Mouse (Mus musculus) midbrain, embryonic 12.5 days (tissue): ENCODE data around the gene Sebox. TPM values are rescaled to one million over a fixed set of nuclear protein-coding genes. Genes with fewer than 3 reads are reported as not detected.

ENCODE experiments used
- ATAC-seq: fragments of 200-750 bp; cut with Nextera tagmentation; 2 replicates; pipeline ENCODE4 v1.8.0; 2017; ENCODE audit warnings: low read depth, moderate TSS enrichment, moderate library complexity; ENCODE audit not compliant: low FRiP score
- H3K27ac ChIP-seq: fragments of 300-500 bp; sonication (generic); replicated peaks from 2 replicates; pipeline ENCODE4 v1.5.1; 2016; ENCODE audit warnings: mild to moderate bottlenecking
- H3K27me3 ChIP-seq: fragments of 300-500 bp; sonication (generic); 2 replicates; pipeline ENCODE4 v1.6.1; 2016; ENCODE audit warnings: mild to moderate bottlenecking
- H3K36me3 ChIP-seq: fragments of 300-500 bp; sonication (generic); 2 replicates; pipeline ENCODE4 v1.6.1; 2016
- H3K4me1 ChIP-seq: fragments of 300-500 bp; sonication (generic); 2 replicates; pipeline ENCODE4 v1.6.1; 2016
- H3K4me2 ChIP-seq: fragments of 300-500 bp; sonication (generic); replicated peaks from 2 replicates; pipeline ENCODE4 v1.6.1; 2016; ENCODE audit warnings: mild to moderate bottlenecking, moderate library complexity
- H3K4me3 ChIP-seq: fragments of 300-500 bp; sonication (generic); 2 replicates; pipeline ENCODE4 v1.5.1; 2016; ENCODE audit warnings: mild to moderate bottlenecking
- H3K9ac ChIP-seq: fragments of 300-500 bp; sonication (generic); replicated peaks from 2 replicates; pipeline ENCODE4 v1.6.1; 2016; ENCODE audit warnings: mild to moderate bottlenecking, moderate library complexity
- H3K9me3 ChIP-seq: fragments of 300-500 bp; sonication (generic); 2 replicates; pipeline ENCODE4 v1.6.1; 2016; ENCODE audit warnings: mild to moderate bottlenecking
- WGBS: fragments of 180-500 bp; shearing (Covaris S2); methylation state at CpG from one replicate; pipeline ENCODE4 v1.1.7; 2016; 5-methylcytosine and 5-hydroxymethylcytosine counted together
- polyA plus RNA-seq: library from polyadenylated mRNA; unstranded; fragments of >200 nt; fragmentation: Nextera tagmentation; extraction: Ambion mirVana; gene quantifications from 2 replicates; pipeline ENCODE4 v1.2.1, GENCODE M21; 2016

Gene Sebox
- polyA plus RNA-seq, 1 experiment from 2014 or later, result not detected

DNA sequence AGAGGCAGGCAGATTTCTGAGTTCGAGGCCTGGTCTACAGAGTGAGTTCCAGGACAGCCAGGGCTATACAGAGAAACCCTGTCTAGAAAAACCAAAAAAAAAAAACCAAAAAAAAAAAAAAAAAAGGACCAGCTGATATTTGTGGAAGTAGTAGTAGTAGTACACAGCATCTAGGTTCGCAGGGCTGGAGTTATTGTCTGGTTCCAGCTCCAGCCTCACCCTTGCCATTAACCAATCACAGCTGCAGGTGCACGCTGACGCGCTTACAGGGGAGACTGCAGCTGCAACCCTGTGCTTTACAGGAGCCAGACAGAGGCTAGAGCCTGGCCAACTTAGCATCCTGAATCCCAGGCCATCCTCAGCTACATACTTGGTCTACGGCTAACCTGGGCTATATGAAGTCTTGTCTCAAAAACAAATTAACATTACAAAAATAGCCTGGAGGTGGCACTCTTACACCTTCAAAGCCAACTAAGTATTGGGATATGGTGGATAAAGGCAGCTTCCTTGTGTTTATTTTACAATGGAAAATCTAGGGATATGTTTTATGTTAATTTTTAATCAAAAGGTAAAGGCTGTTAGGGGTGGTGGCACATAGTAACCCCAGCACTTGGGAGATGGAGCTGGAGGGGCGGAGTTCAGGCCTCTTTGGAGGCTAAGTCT, 41.3 kb downstream of the Sebox start:
- WGBS, result 95% methylated on average over 7 of the region's 7 CpGs
- H3K36me3 ChIP-seq, result peaks cover 48% of the 10 kb centered on the region
- peaks cover 14% of the 10 kb centered on the region for H3K4me1 ChIP-seq
- H3K4me3 ChIP-seq, result no peak overlapping the region
- H3K9me3 ChIP-seq, result no peaks in the 10 kb centered on the region
- H3K27me3 ChIP-seq, result no peaks in the 10 kb centered on the region
- H3K27ac ChIP-seq, result no peak overlapping the region
- H3K4me2 ChIP-seq, result no peak overlapping the region
- no peak for ATAC-seq
- H3K9ac ChIP-seq, result no peak overlapping the region

DNA sequence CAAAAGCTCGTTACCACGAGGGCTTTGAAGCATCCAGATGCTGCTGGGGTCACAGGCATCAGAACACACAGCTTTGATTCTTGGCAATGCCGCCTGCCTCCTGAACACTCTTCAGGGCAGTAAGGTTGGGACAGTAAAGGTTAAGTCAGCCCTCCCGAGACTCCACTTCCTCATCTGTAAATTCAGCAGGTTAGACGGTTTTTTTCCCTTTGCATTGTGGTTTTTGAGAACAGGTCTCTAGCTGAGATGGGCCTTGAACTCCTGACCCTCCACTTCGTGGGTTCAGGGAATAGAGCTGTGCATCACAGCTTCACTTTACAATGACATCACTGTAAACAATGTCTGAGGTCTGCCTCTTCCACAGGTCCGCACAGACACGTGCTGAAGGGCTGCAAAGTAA, 41.9 kb downstream of the Sebox start:
- 79% methylated on average over 8 of the region's 8 CpGs for WGBS
- H3K4me2 ChIP-seq, result no peak overlapping the region
- H3K4me1 ChIP-seq, result peaks cover 20% of the 10 kb centered on the region
- no peaks in the 10 kb centered on the region for H3K27me3 ChIP-seq
- no peak overlapping the region for H3K27ac ChIP-seq
- no peak overlapping the region for H3K4me3 ChIP-seq
- no peaks in the 10 kb centered on the region for H3K9me3 ChIP-seq
- H3K36me3 ChIP-seq, result peaks cover 42% of the 10 kb centered on the region
- no peak overlapping the region for H3K9ac ChIP-seq
- ATAC-seq, result no peak

DNA sequence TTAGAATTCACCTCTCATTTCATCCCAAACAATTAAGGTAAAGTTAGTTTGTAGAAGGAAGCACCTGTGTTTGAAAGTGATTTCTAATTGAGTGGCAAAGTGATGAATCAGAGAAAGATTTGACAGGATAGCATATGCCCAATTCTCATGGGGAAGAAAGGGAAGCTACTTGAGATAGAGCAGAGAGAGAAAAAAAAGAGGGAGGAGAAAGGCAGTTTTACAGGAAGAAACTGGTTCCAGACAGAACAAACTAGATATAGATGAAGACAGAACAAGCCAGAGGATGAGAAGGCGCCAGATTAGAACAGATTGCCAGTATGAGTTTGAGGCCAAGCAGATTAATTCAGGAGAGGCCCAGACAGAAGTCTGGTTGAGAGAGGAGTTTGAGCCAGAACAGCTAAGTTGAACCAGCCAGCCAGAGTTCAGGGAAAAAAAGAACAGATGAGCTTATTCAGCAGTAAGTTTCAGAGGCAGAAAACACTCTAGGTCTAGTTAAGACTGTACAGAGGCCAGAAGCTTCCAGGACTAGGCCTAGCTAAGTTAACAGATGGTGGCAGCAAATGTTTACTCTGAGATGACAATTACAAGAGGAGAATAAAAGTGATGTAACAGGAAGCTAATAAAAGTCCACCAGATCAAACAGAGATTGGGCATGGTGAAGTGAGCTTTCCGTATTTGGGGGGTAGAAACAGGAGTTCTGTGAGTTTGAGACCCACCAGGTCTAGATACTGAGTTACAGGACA, 44.6 kb downstream of the Sebox start:
- WGBS, result 88% methylated on average over 2 of the region's 2 CpGs
- H3K4me3 ChIP-seq, result no peak overlapping the region
- peaks cover 23% of the 10 kb centered on the region for H3K36me3 ChIP-seq
- H3K27ac ChIP-seq, result no peak overlapping the region
- H3K9ac ChIP-seq, result no peak overlapping the region
- no peaks in the 10 kb centered on the region for H3K9me3 ChIP-seq
- no peaks in the 10 kb centered on the region for H3K27me3 ChIP-seq
- H3K4me2 ChIP-seq, result no peak overlapping the region
- peaks cover 20% of the 10 kb centered on the region for H3K4me1 ChIP-seq
- ATAC-seq, result no peak

DNA sequence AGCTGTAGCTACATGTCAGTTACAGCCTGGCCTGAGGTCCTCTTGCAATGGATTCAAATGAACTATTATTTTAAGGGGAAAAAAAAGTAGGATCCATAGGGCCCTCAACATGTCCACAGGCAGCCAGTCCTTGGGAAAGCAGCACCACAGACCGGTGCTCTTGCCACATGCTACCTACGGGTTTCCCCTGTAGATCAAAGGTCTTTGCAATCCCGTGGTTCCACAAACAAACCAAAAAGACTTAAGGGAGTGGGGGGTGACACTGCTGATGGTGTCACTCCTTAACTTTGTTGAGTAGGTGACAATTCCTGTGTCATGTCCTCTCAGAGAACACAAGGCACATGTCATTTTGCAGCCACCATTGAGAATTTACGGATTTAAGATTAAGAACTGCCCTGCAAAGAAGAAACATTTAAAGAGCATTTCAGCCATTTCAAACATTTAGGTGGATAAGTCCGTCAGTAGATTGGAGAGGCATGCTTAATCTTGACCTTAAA, 46.3 kb downstream of the Sebox start:
- Histone ChIP-seq H3K36me3 (0 out of 2 replicates have a peak, but pooled peaks cover 11% of the 10 kb centered on the region), H3K4me1 (peaks cover 20% of the 10 kb centered on the region), H3K4me3 (peak overlapping the region; percentile 62), H3K4me2 (peak overlapping the region; percentile 75), H3K9ac (peak overlapping the region; percentile 69), H3K9me3 (no peaks in the 10 kb centered on the region), H3K27ac (no peak overlapping the region), H3K27me3 (no peaks in the 10 kb centered on the region)
- 14% methylated on average over 5 of the region's 5 CpGs for WGBS
- ATAC-seq, result no peak

DNA sequence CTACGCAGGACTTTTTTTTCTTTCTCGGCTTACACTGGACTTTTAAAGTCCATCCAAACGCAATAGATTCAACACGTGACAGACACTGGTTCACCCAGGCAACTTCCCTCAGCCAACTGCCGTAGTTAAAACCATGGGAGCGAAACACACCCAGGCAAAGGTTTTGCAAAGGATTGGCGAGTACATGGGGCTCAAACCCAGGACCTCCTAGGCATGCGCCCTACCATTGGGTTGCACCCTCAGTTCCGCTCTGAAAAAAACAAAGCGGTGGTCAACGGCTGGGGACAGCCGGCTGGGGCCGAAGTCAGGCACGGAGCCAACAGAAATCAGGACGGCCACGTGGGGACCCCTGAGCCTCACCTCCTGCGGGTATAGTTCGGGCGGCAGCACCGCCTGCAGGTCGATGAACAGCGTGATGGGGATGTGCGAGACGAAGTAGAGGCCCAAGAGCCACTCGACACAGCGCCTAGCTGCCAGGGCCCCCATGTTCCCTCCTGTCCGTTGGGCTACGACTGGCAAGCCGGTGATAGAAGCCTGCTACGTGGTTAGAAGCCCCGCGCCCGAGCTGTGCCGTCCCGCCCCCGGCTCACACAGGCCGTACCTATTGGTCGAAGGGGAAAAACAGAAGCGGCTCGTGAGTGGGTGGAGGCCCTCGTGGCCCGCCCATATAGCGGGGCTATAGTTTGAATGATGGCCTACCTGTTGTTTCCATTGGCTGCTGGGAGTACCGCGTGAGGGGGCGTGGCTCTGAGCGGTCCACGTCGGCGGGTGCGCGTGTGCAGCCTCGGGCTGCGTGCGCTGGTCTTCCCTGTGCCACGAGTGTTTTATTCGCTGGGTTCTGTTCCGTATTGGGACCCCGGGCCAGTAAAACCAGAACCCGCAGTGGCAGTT, 47.2 kb downstream of the Sebox start, which contains the start of gene Tmem97:
Gene Tmem97, minus strand, starts transcription at position 610 of the 891 bp plus-strand sequence.
- Histone ChIP-seq H3K4me3 (peak within 1 kb of the TSS; percentile 62), H3K9ac (peak within 1 kb of the TSS; percentile 69), H3K27ac (peak within 1 kb of the TSS; percentile 83), H3K9me3 (no peaks in the 10 kb centered on the region), H3K27me3 (no peaks in the 10 kb centered on the region), H3K4me1 (peaks cover 20% of the 10 kb centered on the region), H3K36me3 (0 out of 2 replicates have a peak, but pooled peaks cover 5% of the 10 kb centered on the region), H3K4me2 (peak within 1 kb of the TSS; percentile 75)
- WGBS, result under 1% methylated on average over 60 of the region's 60 CpGs
- ATAC-seq, result peak; percentile 100

DNA sequence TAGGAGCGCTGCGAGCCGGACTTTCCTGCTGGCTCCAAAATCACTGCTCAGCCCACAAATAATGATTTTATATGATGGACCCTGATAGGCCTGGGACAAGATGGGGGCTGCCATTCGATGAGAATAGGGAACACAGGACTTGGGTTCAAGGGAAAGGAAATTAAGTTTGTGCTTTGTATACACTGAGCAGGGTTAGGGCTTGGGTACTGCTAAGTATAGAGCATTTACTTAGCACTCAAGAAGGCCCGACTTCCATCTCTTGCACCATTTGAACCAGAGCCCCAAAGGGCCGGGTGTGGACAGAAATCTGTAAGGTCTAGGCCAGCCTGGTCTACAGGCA, 47.8 kb downstream of the Sebox start:
- peak; percentile 52; the same call in 1 of the 2 replicates for ATAC-seq
- H3K9me3 ChIP-seq, result no peaks in the 10 kb centered on the region
- no peaks in the 10 kb centered on the region for H3K36me3 ChIP-seq
- H3K27ac ChIP-seq, result peak overlapping the region; percentile 83
- H3K9ac ChIP-seq, result peak overlapping the region; percentile 65
- peaks cover 20% of the 10 kb centered on the region for H3K4me1 ChIP-seq
- peak overlapping the region; percentile 75 for H3K4me2 ChIP-seq
- peak overlapping the region; percentile 62 for H3K4me3 ChIP-seq
- 34% methylated on average over 6 of the region's 6 CpGs for WGBS
- H3K27me3 ChIP-seq, result no peaks in the 10 kb centered on the region

Other genes with a start within 250 kb of the Sebox start
- gene 2610507B11Rik, start 241.7 kb upstream of the Sebox start, polyA plus RNA-seq, result 79.0 and 80.0 TPM in 2 replicates
- gene BC030499, start 212.6 kb upstream of the Sebox start, polyA plus RNA-seq, result 0.24 and 0.29 TPM in 2 replicates
- gene Spag5, start 201.9 kb upstream of the Sebox start, polyA plus RNA-seq, result 47.6 and 51.8 TPM in 2 replicates
- 1.8 and 4.6 TPM in 2 replicates for gene Aldoc, start 180.5 kb upstream of the Sebox start, polyA plus RNA-seq
- gene Pigs, start 175.0 kb upstream of the Sebox start, polyA plus RNA-seq, result 59.9 and 67.2 TPM in 2 replicates
- 80.0 and 80.6 TPM in 2 replicates for gene Unc119, start 160.0 kb upstream of the Sebox start, polyA plus RNA-seq
- gene Foxn1, start 116.9 kb upstream of the Sebox start, polyA plus RNA-seq, result not detected in 2 replicates
- gene Slc13a2, start 81.2 kb upstream of the Sebox start, polyA plus RNA-seq, result not detected in 2 replicates
- 17.8 and 18.5 TPM in 2 replicates for gene Slc46a1, start 37.8 kb upstream of the Sebox start, polyA plus RNA-seq
- gene Sarm1, start 5.7 kb upstream of the Sebox start, polyA plus RNA-seq, result 36.4 and 37.0 TPM in 2 replicates
- gene Vtn, start 4.4 kb upstream of the Sebox start, polyA plus RNA-seq, result 99.7 and 135 TPM in 2 replicates
- gene Tmem199, start 8.7 kb downstream of the Sebox start, polyA plus RNA-seq, result 88.5 and 89.7 TPM in 2 replicates
- gene Poldip2, start 8.7 kb downstream of the Sebox start, polyA plus RNA-seq, result 155 and 168 TPM in 2 replicates
- gene Tnfaip1, start 32.9 kb downstream of the Sebox start, polyA plus RNA-seq, result 62.7 and 65.3 TPM in 2 replicates
- 104 and 111 TPM in 2 replicates for gene Ift20, start 32.9 kb downstream of the Sebox start, polyA plus RNA-seq
- gene Tmem97, start 47.3 kb downstream of the Sebox start, polyA plus RNA-seq, result 47.2 and 51.7 TPM in 2 replicates
- 25.4 and 26.0 TPM in 2 replicates for gene Nlk, start 193.9 kb downstream of the Sebox start, polyA plus RNA-seq
- 31.0 and 35.6 TPM in 2 replicates for gene Ccnq, start 248.3 kb downstream of the Sebox start, polyA plus RNA-seq